Mouse (Mus musculus): Measurements from ENCODE around the gene Magea10. TPM values are rescaled to one million over a fixed set of nuclear protein-coding genes. Genes with fewer than 3 reads are reported as not detected.

The Magea10 gene
- polyA plus RNA-seq (2012; rRNA removed) (not detected in 2 replicates), polyA plus RNA-seq (2014; fragmentation: Nextera tagmentation; extraction: Ambion mirVana) (not detected in 2 replicates)

- H3K4me2 ChIP-seq (ENCODE audit: low read depth): no peak within 1 kb of the TSS
- no peak within 1 kb of the TSS for H3K9ac ChIP-seq (replicated peaks)
- DNase-seq (ENCODE audit: low read depth in 3 of 3, low spot score in 3 of 3) (no peak), ATAC-seq (ENCODE audit: insufficient read depth) (no peak)
- no peak for TF ChIP-seq EP300 (IDR thresholded peaks at IDR 0.05; ENCODE audit: low read depth)
- no peak for TF ChIP-seq CTCF (IDR thresholded peaks at IDR 0.05; ENCODE audit: low read depth)
- no peaks in the 10 kb centered on the region for H3K9me3 ChIP-seq (ENCODE audit: control insufficient read depth, low read length)
- no peak within 1 kb of the TSS for H3K4me3 ChIP-seq (ENCODE audit: insufficient read depth in 1 of 2, low read depth in 2 of 2, low read length in 2 of 2)
- WGBS (ENCODE audit: insufficient replicate concordance): 75% methylated on average over 6 of the region's 6 CpGs
- no peaks in the 10 kb centered on the region for H3K36me3 ChIP-seq (replicated peaks; ENCODE audit: control insufficient read depth, insufficient read depth, low read depth)
- H3K27me3 ChIP-seq (ENCODE audit: control insufficient read depth, insufficient read depth, low read length): no peaks in the 10 kb centered on the region; the same call in 1 of the 2 replicates
- H3K27ac ChIP-seq: no peak within 1 kb of the TSS
- H3K4me1 ChIP-seq (replicated peaks; ENCODE audit: control insufficient read depth in 2 of 2, insufficient read depth in 2 of 2, low read length in 1 of 2): no peaks in the 10 kb centered on the region
These were observed at the start of gene Magea10 for GRCm38 (mm10) chrX:72386758-72387157. TSS of gene Magea10 (minus strand) at chrX:72386858.

- WGBS (ENCODE audit: insufficient replicate concordance): 36% methylated on average over 1 of the region's 1 CpGs
- no peak overlapping the region for H3K27ac ChIP-seq
These were observed 4.7 kb downstream of the Magea10 start for GRCm38 (mm10) chrX:72381972-72382371.

More at GRCm38 (mm10) chrX:72381972-72382371, 4.7 kb downstream of the Magea10 start:
- H3K4me2 ChIP-seq (ENCODE audit: low read depth): no peak overlapping the region
- DNase-seq (ENCODE audit: low read depth in 3 of 3, low spot score in 3 of 3) (no peak), ATAC-seq (ENCODE audit: insufficient read depth) (no peak)
- no peak overlapping the region for H3K9ac ChIP-seq (replicated peaks)
- no peaks in the 10 kb centered on the region for H3K4me1 ChIP-seq (replicated peaks; ENCODE audit: control insufficient read depth in 2 of 2, insufficient read depth in 2 of 2, low read length in 1 of 2)
- no peak overlapping the region for H3K4me3 ChIP-seq (ENCODE audit: insufficient read depth in 1 of 2, low read depth in 2 of 2, low read length in 2 of 2)
- no peak for TF ChIP-seq EP300 (IDR thresholded peaks at IDR 0.05; ENCODE audit: low read depth)
- H3K9me3 ChIP-seq (ENCODE audit: control insufficient read depth, low read length): no peaks in the 10 kb centered on the region
- no peaks in the 10 kb centered on the region; the same call in 1 of the 2 replicates for H3K27me3 ChIP-seq (ENCODE audit: control insufficient read depth, insufficient read depth, low read length)
- H3K36me3 ChIP-seq (replicated peaks; ENCODE audit: control insufficient read depth, insufficient read depth, low read depth): no peaks in the 10 kb centered on the region

Other genes starting within 250 kb of the Magea10 start
- gene Magea4, start 164.8 kb downstream of the Magea10 start, polyA plus RNA-seq (2012; rRNA removed): not detected in 2 replicates
- gene Magea4, start 164.8 kb downstream of the Magea10 start, polyA plus RNA-seq (2014; fragmentation: Nextera tagmentation; extraction: Ambion mirVana): not detected in 2 replicates
- 0.16 and 0.26 TPM in 2 replicates for gene Gabre, start 112.1 kb downstream of the Magea10 start, polyA plus RNA-seq (2012; rRNA removed)
- gene Gabre, start 112.1 kb downstream of the Magea10 start, polyA plus RNA-seq (2014; fragmentation: Nextera tagmentation; extraction: Ambion mirVana): not detected in 2 replicates